ENCODE assay signal across 8 mouse cellular contexts in genomic region chr4:152385644-152386043, GRCm38 (mm10). TPM values are rescaled to one million over a fixed set of nuclear protein-coding genes. Genes with fewer than 3 reads are reported as not detected.
DNase-seq lines count a peak whose midpoint lies in the region; ATAC-seq and TF ChIP-seq lines count a peak whose summit lies in the region.

No protein-coding gene starts in this region.

- no peak overlapping the region for H3K4me3 ChIP-seq in cerebellum, adult 2 months (replicated peaks; ENCODE audit: insufficient read depth, low read depth, low read length)
- no peak overlapping the region for H3K4me3 ChIP-seq in bone marrow, adult 2 months (replicated peaks; ENCODE audit: control insufficient read depth, low read depth, low read length)
- H3K4me3 ChIP-seq in olfactory bulb, adult 2 months (ENCODE audit: insufficient read depth, low read depth, low read length): no peak overlapping the region
- H3K4me3 ChIP-seq in midbrain, embryonic 16.5 days (ENCODE audit: low read depth, low read length): no peak overlapping the region

- ATAC-seq in frontal cortex, adult (ENCODE audit: low TSS enrichment): no peak
- no peak for ATAC-seq in midbrain, embryonic 16.5 days

- peaks cover 38% of the 10 kb centered on the region for H3K36me3 ChIP-seq in midbrain, embryonic 16.5 days (ENCODE audit: control insufficient read depth, insufficient read depth, low read length)

- no peaks in the 10 kb centered on the region for H3K27me3 ChIP-seq in cerebellum, adult 2 months (ENCODE audit: control insufficient read depth, insufficient read depth, low read length)
- no peaks in the 10 kb centered on the region for H3K27me3 ChIP-seq in midbrain, embryonic 16.5 days (ENCODE audit: control insufficient read depth, insufficient read depth, low read depth, low read length)

- no peak overlapping the region for H3K9ac ChIP-seq in midbrain, embryonic 16.5 days (ENCODE audit: low read depth, low read length)

- TF ChIP-seq POLR2A in cerebellum, adult 2 months (IDR thresholded peaks at IDR 0.05; ENCODE audit: borderline replicate concordance, insufficient read depth, low read length): no peak
- TF ChIP-seq POLR2A in bone marrow, adult 2 months (IDR thresholded peaks at IDR 0.05; ENCODE audit: borderline replicate concordance, control insufficient read depth, low read depth, low read length): no peak
- TF ChIP-seq POLR2A in olfactory bulb, adult 2 months (IDR thresholded peaks at IDR 0.05; ENCODE audit: insufficient read depth, low read depth, low read length): no peak

- H3K27ac ChIP-seq in cerebellum, adult 2 months (ENCODE audit: insufficient read depth, low read length): no peak overlapping the region
- no peak overlapping the region for H3K27ac ChIP-seq in bone marrow, adult 2 months (ENCODE audit: control insufficient read depth, insufficient read depth, low read depth, low read length, poor library complexity)
- H3K27ac ChIP-seq in olfactory bulb, adult 2 months (ENCODE audit: insufficient read depth, low read depth, low read length): no peak overlapping the region
- H3K27ac ChIP-seq in midbrain, embryonic 16.5 days (ENCODE audit: low read length): no peak overlapping the region

- no peaks in the 10 kb centered on the region for H3K9me3 ChIP-seq in midbrain, embryonic 16.5 days (replicated peaks; ENCODE audit: control insufficient read depth, low read length, poor library complexity, severe bottlenecking)

- TF ChIP-seq CTCF in cerebellum, adult 2 months (IDR thresholded peaks at IDR 0.05; ENCODE audit: borderline replicate concordance, insufficient read depth, low read depth, low read length): peak; percentile 42
- TF ChIP-seq CTCF in bone marrow, adult 2 months (IDR thresholded peaks at IDR 0.05; ENCODE audit: control insufficient read depth, insufficient read depth, low read length): peak; percentile 48; the same call in 1 of the 2 replicates
- peak; percentile 57 for TF ChIP-seq CTCF in olfactory bulb, adult 2 months (IDR thresholded peaks at IDR 0.05; ENCODE audit: insufficient read depth, low read depth, low read length)

- H3K4me1 ChIP-seq in cerebellum, adult 2 months (ENCODE audit: control insufficient read depth, insufficient read depth, low read length): no peaks in the 10 kb centered on the region
- no peaks in the 10 kb centered on the region for H3K4me1 ChIP-seq in bone marrow, adult 2 months (ENCODE audit: control insufficient read depth, insufficient read depth, low read length)
- peaks cover 9% of the 10 kb centered on the region for H3K4me1 ChIP-seq in olfactory bulb, adult 2 months (ENCODE audit: control insufficient read depth, insufficient read depth, low read length)
- no peaks in the 10 kb centered on the region for H3K4me1 ChIP-seq in midbrain, embryonic 16.5 days (ENCODE audit: control insufficient read depth, insufficient read depth, low read length)

- DNase-seq in cerebellum, adult 2 months: peak in 1 of 2 experiments; percentile 34
- no peak for DNase-seq in cerebellum, adult 9-11 months
- peak; percentile 38 to 39 for DNase-seq in left cerebral cortex, postnatal 25 days (ENCODE audit: low spot score in 2 of 2)
- DNase-seq in left cerebral cortex, adult 8-10 months (ENCODE audit: low spot score in 2 of 2): no peak

- H3K4me2 ChIP-seq in midbrain, embryonic 16.5 days (ENCODE audit: low read length): no peak overlapping the region

- intact Hi-C loops in left cerebral cortex, postnatal 25 days (cut with DNase I): no loop called here

- WGBS in cerebellum, adult 2 months: 54% methylated on average over 16 of the region's 16 CpGs
- 42% methylated on average over 16 of the region's 16 CpGs for WGBS in bone marrow, adult 2 months
- 58% methylated on average over 16 of the region's 16 CpGs for WGBS in olfactory bulb, adult 2 months
- WGBS in midbrain, embryonic 16.5 days: 61% methylated on average over 16 of the region's 16 CpGs

RNA-seq across cellular contexts. Expression of gene Chd5, which starts 47.2 kb away (rescaled TPM):
- polyA plus RNA-seq in cerebellum, adult 2 months (2012; rRNA removed): 20.9 and 25.9 TPM in 2 replicates
- total RNA-seq in left cerebral cortex, postnatal 25 days (2021): 100 to 1,000 TPM; 180 to 181 TPM
- total RNA-seq in left cerebral cortex, adult 8-10 months (2022): 100 to 1,000 TPM; 152 to 165 (median 162) TPM
- polyA plus RNA-seq in bone marrow, adult 2 months (2011; ENCODE audit: insufficient read depth, insufficient read length, low replicate concordance, missing spikeins): 0.11 TPM in 1 of 2 replicates, not detected in the other
- polyA plus RNA-seq in olfactory bulb, adult 2 months (2012; ENCODE audit: insufficient read depth, insufficient read length, low replicate concordance, missing spikeins): 36.3 TPM in 1 of 2 replicates, not detected in the other
- polyA plus RNA-seq in midbrain, embryonic 16.5 days (2015; fragmentation: Nextera tagmentation; extraction: Ambion mirVana): 55.2 and 66.7 TPM in 2 replicates

Comparison
In these comparisons a context has a peak if more than half of its experiments do, and no peak if none do; other contexts are left out.
1. DNase-seq: peak in left cerebral cortex, postnatal 25 days (2 of 2); none in cerebellum, adult 9-11 months (single experiment) and left cerebral cortex, adult 8-10 months (0 of 2).
2. RNA of gene Chd5, which starts 47.2 kb away (polyA plus RNA-seq): 55.2 to 66.7 TPM in midbrain, embryonic 16.5 days, 36.3 TPM in olfactory bulb, adult 2 months and 20.9 to 25.9 TPM in cerebellum, adult 2 months; 0.11 TPM in bone marrow, adult 2 months; every median in the first group is over 10 times any median in the second.
3. Peak in every context shown above with its lines, with median percentiles within 50 percentile points of each other: CTCF ChIP-seq.